Mouse (Mus musculus) lung, postnatal 14 days (tissue): ENCODE data around the gene Ankrd44.
"Not testable (repeated sequence)": the region's sequence is repeated elsewhere in the genome, so short reads cannot be mapped to it uniquely, and the experiment has no call there.

ENCODE experiments used
- DNase-seq: peaks from one replicate; pipeline ENCODE4 v3.0.0; 2021

The Ankrd44 gene

GRCm38 (mm10) chr1:54925971-54926771, at the start of gene Ankrd44:
Ankrd44 (minus strand) TSS chr1:54926387.
- DNase-seq, result peak; percentile 90

- DNase-seq, result no peak
Measured at GRCm38 (mm10) chr1:54971687-54972404, 45.7 kb upstream of the Ankrd44 start.

- DNase-seq, result no peak
Measured at GRCm38 (mm10) chr1:54966858-54967257, 40.7 kb upstream of the Ankrd44 start.

DNA sequence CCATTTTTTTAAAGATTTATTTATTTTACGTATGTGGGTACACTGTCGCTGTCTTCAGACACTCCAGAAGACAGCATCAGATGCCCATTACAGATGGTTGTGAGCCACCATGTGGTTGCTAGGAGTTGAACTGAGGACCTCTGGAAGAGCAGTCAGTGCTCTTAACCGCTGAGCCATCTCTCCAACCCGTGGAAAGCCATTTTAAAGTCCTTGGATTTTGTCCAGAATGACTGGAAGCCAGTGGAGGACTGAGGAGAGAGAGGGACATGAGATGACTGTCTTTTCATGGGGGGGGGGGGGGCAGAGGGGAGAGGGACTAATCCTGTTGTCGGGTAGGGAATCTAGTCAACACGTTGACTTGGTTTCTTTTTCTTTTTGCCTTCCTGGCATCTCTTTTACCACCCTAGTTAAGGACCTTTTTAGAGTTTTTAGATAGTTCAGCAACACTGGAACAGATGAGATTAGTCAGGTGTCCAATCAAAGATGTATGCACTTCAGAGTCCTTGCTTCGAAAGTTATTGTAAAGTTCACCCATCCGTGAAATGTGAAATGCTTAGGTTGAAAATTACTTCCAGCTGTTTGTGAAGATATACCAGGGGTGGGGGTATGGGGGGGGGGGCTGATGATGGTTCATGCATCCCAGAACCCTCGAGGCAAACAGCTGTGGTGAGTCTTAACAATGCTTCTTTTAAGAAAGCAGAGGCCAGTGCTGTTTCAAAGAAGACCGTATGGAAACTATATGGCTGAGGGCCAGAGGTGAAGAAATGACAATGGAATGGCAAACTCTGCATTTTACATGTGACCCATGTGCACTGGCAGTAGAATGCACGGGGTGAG, 39.2 kb upstream of the Ankrd44 start:
- DNase-seq, result no peak

DNA sequence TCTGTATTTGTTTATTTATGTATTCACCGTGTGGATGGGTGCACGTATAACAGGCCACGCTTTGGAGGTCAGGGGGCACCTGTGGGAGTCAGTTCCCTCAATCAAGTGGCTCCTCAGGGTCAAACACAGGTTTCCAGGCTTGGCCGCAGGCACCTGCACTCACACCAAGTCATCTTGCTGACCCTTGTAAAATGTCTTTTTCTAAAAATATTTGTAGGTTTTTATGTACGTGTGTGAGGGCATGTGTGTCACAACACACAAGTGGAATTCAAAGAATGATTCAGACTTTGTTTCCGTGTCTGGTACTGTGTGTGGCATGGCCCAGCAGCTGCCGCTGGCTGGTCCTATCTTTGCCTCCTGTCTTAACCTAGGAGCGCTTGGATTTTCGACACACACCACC, 35.5 kb upstream of the Ankrd44 start:
- no peak for DNase-seq

GRCm38 (mm10) chr1:54960613-54961165, 34.5 kb upstream of the Ankrd44 start:
- DNase-seq, result no peak

- no peak for DNase-seq
Measured at GRCm38 (mm10) chr1:54958525-54958924, 32.3 kb upstream of the Ankrd44 start.

- not testable (repeated sequence) for DNase-seq
Measured at GRCm38 (mm10) chr1:54956995-54957394, 30.8 kb upstream of the Ankrd44 start.

DNA sequence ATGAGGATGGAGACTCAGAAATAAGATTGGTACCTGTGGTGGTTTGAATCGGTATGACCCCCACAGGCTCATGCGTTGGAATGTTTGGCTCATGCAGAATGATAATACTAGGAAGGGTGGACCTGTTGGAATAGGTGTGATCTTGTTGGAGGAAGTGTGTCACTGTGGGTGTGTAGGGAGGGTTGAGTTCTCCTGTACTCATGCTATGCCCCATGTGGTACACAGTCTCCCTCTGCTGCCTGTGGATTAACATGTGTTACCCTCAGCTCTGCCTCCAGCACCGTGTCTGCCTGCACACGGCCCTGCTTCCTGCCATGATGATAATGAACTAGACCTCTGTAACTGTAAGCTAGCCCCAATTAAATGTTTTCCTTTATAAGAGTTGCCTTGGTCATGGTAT, 28.7 kb upstream of the Ankrd44 start:
- no peak for DNase-seq

DNA sequence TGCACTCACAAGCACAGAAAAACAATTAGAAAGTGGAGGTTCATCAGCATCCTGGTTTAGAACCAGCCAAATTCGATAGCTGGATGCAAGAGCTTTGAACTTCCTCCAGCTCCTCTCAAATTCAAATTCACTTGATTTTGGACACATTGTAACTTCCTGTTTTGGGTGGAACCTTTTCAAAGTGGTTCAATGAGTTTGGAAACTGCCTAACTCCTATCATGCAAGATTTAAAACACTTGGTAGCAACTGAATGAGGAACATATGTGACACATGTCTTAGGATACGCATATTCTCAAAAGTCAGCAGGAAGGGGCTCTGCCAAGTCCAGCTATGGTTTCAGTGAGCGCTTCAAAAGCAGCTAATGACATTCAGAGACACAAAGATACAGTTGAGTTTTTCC, 18.5 kb upstream of the Ankrd44 start:
- DNase-seq, result no peak

DNA sequence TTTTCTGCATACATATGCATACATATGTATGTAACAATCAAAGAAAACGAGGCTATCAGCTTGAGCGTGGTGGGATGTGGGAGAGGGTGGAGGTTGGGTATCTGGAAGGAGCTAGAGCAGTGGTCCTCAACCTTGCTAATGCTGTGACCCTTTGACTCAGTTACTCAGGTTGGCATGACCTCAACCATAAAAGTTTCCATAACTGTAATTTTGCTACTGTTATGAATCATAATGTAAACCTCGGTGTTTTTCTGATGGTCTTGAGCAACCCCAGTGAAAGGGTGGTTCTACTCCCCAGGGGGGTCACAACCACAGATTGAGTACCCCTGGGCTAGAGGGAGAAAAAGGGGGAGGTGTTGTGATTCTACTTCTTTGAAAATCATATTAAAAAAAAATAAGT, 9.3 kb upstream of the Ankrd44 start:
- DNase-seq, result no peak

DNA sequence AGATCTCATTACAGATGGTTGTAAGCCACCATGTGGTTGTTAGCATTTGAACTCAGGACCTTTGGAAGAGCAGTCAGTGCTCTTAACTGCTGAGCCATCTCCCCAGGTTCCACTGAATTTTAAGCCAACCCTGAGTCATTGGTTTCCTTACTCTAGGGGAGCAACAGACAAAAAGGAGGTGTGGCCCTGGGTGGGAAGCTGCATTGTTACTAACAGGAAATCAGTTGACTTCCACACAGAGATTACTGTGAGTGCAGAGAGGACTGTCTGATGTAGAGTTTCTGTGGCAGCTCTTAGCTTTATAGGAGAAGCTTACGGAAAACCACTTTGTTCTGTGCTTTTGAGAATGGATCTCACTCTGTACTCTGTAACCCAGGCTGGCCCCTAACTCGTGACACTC, 8.7 kb upstream of the Ankrd44 start:
- no peak for DNase-seq

DNA sequence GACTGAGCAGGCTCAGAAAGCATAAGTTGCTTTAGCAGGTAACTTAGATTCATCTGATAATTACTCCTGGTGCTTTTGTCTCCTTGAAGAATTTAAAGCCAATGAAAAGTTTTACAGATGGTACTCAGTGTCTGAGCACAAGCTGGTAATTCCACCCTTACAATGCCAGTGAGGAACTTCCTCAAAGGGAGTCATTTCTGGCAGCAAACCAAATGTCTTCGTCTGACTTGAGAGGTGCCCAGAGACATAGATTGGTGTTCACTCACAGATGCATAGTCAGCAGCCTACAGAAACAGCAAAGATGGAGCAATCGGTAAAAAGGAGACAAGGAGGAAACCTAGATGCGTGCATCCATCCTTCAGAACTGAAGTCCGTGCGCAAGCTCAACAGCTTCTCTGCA, 7.5 kb upstream of the Ankrd44 start:
- DNase-seq, result no peak

GRCm38 (mm10) chr1:54932456-54933115, 6.4 kb upstream of the Ankrd44 start:
- DNase-seq, result no peak

DNA sequence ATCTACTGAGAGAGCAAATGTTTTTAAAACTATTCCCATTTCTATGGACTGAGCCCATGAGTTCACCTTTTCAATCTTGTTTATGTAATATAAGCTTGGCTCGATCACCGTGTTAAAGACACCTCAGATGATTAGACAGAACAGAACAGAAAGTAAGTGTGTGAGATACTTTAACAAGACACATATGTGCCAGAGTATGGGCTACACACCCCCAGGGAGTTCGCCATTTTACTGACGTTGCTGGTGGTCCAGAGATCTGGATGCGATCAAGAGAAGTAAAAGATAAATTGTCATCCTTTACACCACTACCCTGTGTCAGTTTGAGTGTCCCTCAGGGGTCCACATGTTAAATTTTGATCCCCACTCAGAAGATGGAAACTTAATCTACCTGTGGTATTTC, 5.0 kb upstream of the Ankrd44 start:
- no peak for DNase-seq

- DNase-seq, result no peak
Measured at GRCm38 (mm10) chr1:54930670-54931200, 4.5 kb upstream of the Ankrd44 start.

- DNase-seq, result peak; percentile 56
Measured at GRCm38 (mm10) chr1:54925451-54925934, 694 bp downstream of the Ankrd44 start.

DNA sequence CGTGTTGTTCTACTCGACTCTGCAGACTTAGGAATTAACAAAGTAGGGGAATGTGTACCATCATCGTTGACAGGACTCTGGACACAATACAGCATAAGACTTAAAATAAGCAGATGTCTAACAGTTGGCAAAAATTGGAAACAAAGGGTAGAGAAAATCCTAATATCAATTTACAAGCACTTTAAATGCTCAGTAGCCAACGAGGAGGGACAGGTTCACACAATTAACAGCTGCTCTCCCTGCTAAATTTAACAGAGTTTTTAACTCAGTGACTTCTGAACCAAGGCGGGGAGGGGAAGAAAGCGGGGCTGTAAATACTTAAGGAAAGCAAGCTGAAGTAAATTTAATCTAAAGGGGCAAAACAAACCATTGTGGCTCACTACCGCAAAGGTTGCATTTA, 1.4 kb downstream of the Ankrd44 start:
- no peak for DNase-seq

- no peak for DNase-seq
Measured at GRCm38 (mm10) chr1:54924309-54924685, 1.9 kb downstream of the Ankrd44 start.

DNA sequence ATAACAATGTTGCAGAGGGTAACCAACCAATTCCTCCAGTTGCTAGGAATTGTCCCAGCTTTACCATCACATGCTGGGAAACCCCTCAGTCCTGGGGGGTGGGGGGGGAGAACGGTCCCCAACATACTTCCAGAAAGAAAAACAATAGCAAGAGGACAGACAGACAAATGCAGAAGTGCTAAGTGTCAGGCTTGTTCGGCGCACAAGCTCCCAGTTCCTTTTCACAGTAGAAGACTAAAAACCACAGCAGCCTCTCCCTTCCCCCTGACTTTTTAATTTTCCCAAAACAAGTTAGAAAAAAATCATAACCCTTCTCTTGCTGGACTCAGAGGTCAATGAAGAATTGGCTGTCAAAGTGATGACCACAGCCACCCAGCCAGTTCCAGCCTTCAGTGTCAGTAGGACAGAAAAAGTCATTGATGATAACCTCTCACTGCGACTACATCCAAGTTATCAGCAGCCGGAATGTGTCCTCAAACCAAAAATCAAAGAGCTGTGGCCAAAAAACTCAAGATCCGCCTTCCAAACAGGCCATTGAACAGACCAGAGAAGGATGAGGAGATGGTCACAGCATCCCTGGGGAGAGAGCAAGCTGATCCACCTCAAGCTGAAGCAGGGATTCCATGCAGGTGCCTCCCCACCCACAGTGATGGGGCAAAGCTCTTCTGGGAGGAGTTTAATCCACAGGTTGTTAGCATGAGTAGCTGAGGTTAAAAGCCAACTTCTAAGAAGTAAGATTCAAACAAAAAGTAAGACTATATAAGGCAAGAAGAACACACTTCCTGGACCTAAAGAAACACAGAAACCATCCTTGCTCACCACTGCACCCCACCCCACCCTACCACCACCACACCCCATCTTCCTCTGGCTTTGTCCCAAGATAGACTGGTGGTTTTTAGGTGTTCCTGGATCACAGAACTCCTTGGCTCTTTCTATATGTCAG, 2.5 kb downstream of the Ankrd44 start:
- DNase-seq, result no peak

DNA sequence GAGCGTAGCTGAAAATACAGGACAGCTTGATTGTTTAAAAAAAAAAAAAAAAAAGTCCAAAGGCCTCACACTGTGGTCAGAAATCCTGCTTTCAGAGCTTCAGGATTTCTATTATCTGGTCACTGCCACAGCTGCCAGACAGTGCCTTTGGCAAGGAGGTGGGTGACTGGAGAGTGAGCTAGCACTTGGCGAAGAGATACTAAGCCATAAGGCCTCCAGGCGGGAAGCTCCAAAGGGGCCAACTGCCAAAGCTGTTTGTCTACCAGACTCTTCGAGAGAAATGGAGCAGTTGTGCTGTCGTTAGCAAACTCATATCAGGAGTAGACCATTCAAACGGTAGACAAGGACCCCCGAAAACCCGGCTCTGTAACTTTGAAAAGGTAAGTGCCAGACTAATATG, 3.5 kb downstream of the Ankrd44 start:
- peak; percentile 33 for DNase-seq
